Mouse (Mus musculus) lung, embryonic 16.5 days (tissue): ENCODE data around the gene Fstl4. TPM values are rescaled to one million over a fixed set of nuclear protein-coding genes. Genes with fewer than 3 reads are reported as not detected.

Experiments used
- ATAC-seq: fragments of 200-750 bp; cut with Nextera tagmentation; 2 replicates; pipeline ENCODE4 v1.8.0; 2017; ENCODE audit warnings: low read depth, mild to moderate bottlenecking, moderate library complexity
- H3K27ac ChIP-seq: fragments of 300-500 bp; sonication (generic); 2 replicates; pipeline ENCODE4 v1.5.1; 2014; ENCODE audit warnings: mild to moderate bottlenecking, control low read depth, low read length
- H3K27me3 ChIP-seq: fragments of 300-500 bp; sonication (generic); 2 replicates; pipeline ENCODE4 v1.6.1; 2014; ENCODE audit warnings: low read depth, low read length, mixed read lengths; ENCODE audit not compliant: control insufficient read depth, insufficient read depth
- H3K36me3 ChIP-seq: fragments of 300-500 bp; sonication (generic); 2 replicates; pipeline ENCODE4 v1.6.1; 2014; ENCODE audit warnings: low read length; ENCODE audit not compliant: control insufficient read depth, insufficient read depth
- H3K4me1 ChIP-seq: fragments of 300-500 bp; sonication (generic); replicated peaks from 2 replicates; pipeline ENCODE4 v1.6.1; 2014; ENCODE audit warnings: low read length, mixed read lengths; ENCODE audit not compliant: control insufficient read depth, insufficient read depth
- H3K4me2 ChIP-seq: fragments of 300-500 bp; sonication (generic); 2 replicates; pipeline ENCODE4 v1.6.1; 2014; ENCODE audit warnings: low read depth, low read length, control low read depth
- H3K4me3 ChIP-seq: fragments of 300-500 bp; sonication (generic); 2 replicates; pipeline ENCODE4 v1.5.1; 2014; ENCODE audit warnings: mild to moderate bottlenecking, low read length, control low read depth
- H3K9ac ChIP-seq: fragments of 300-500 bp; sonication (generic); 2 replicates; pipeline ENCODE4 v1.6.1; 2014; ENCODE audit warnings: low read length, control low read depth
- H3K9me3 ChIP-seq: fragments of 300-500 bp; sonication (generic); 2 replicates; pipeline ENCODE4 v1.6.1; 2016; ENCODE audit warnings: low read length; ENCODE audit not compliant: control insufficient read depth
- WGBS: fragments of 180-500 bp; shearing (Covaris S2); extraction: QIAGEN DNeasy Blood & Tissue Kit; methylation state at CpG from one replicate; pipeline ENCODE4 v1.1.7; 2014; 5-methylcytosine and 5-hydroxymethylcytosine counted together
- polyA plus RNA-seq: library from polyadenylated mRNA; unstranded; fragments of >200 nt; fragmentation: Nextera tagmentation; extraction: Ambion mirVana; gene quantifications from 2 replicates; pipeline ENCODE4 v1.2.1, GENCODE M21; 2015

Gene Fstl4
- polyA plus RNA-seq, 1 experiment from 2014 or later = 11.3 TPM

- 9% methylated on average over 9 of the region's 9 CpGs for WGBS
- H3K4me3 ChIP-seq = no peak overlapping the region
- peak; percentile 59; the same call in 1 of the 2 replicates for ATAC-seq
- H3K27ac ChIP-seq = no peak overlapping the region
- H3K4me2 ChIP-seq = peak overlapping the region; percentile 30
- H3K9me3 ChIP-seq = no peaks in the 10 kb centered on the region
- H3K4me1 ChIP-seq = peaks cover 3% of the 10 kb centered on the region
- H3K9ac ChIP-seq = no peak overlapping the region
- no peaks in the 10 kb centered on the region for H3K36me3 ChIP-seq
- no peaks in the 10 kb centered on the region for H3K27me3 ChIP-seq
Measured at GRCm38 (mm10) chr11:52739187-52739586, 25.2 kb upstream of the Fstl4 start.

- Histone ChIP-seq H3K4me2 (no peak overlapping the region), H3K4me1 (peaks cover 3% of the 10 kb centered on the region), H3K9me3 (no peaks in the 10 kb centered on the region), H3K27me3 (no peaks in the 10 kb centered on the region), H3K9ac (no peak overlapping the region), H3K4me3 (no peak overlapping the region), H3K36me3 (no peaks in the 10 kb centered on the region), H3K27ac (no peak overlapping the region)
- no peak for ATAC-seq
Measured at GRCm38 (mm10) chr11:52740466-52740865, 24.0 kb upstream of the Fstl4 start.

GRCm38 (mm10) chr11:52743956-52744355 lies 20.5 kb upstream of the Fstl4 start:
- Histone ChIP-seq H3K36me3 (no peaks in the 10 kb centered on the region), H3K4me2 (no peak overlapping the region), H3K4me1 (peaks cover 3% of the 10 kb centered on the region), H3K9me3 (no peaks in the 10 kb centered on the region), H3K9ac (no peak overlapping the region), H3K4me3 (no peak overlapping the region), H3K27me3 (no peaks in the 10 kb centered on the region), H3K27ac (0 out of 2 replicates have a peak overlapping the region, but pooled peaks have one; percentile 22)
- no peak for ATAC-seq

- peak overlapping the region; percentile 25 for H3K27ac ChIP-seq
- no peaks in the 10 kb centered on the region for H3K9me3 ChIP-seq
- H3K4me3 ChIP-seq = no peak overlapping the region
- no peak overlapping the region for H3K9ac ChIP-seq
- H3K4me1 ChIP-seq = no peaks in the 10 kb centered on the region; the same call in 1 of the 2 replicates
- no peaks in the 10 kb centered on the region for H3K36me3 ChIP-seq
- H3K27me3 ChIP-seq = no peaks in the 10 kb centered on the region
- WGBS = 24% methylated on average over 9 of the region's 9 CpGs
- H3K4me2 ChIP-seq = no peak overlapping the region
- ATAC-seq = peak; percentile 60
Measured at GRCm38 (mm10) chr11:52744593-52745450, 19.6 kb upstream of the Fstl4 start.

- Histone ChIP-seq H3K9ac (no peak overlapping the region), H3K9me3 (no peaks in the 10 kb centered on the region), H3K4me1 (no peaks in the 10 kb centered on the region; the same call in 1 of the 2 replicates), H3K27ac (no peak overlapping the region), H3K36me3 (no peaks in the 10 kb centered on the region), H3K4me2 (no peak overlapping the region), H3K27me3 (no peaks in the 10 kb centered on the region), H3K4me3 (no peak overlapping the region)
- WGBS = 82% methylated on average over 7 of the region's 7 CpGs
- no peak for ATAC-seq
Measured at GRCm38 (mm10) chr11:52747206-52747605, 17.2 kb upstream of the Fstl4 start.

GRCm38 (mm10) chr11:52747766-52748456 lies 16.5 kb upstream of the Fstl4 start:
- H3K27me3 ChIP-seq = no peaks in the 10 kb centered on the region
- no peak overlapping the region for H3K9ac ChIP-seq
- WGBS = 43% methylated on average over 6 of the region's 6 CpGs
- H3K9me3 ChIP-seq = no peaks in the 10 kb centered on the region
- H3K36me3 ChIP-seq = no peaks in the 10 kb centered on the region
- no peak overlapping the region for H3K27ac ChIP-seq
- H3K4me1 ChIP-seq = no peaks in the 10 kb centered on the region; the same call in 1 of the 2 replicates
- no peak overlapping the region for H3K4me2 ChIP-seq
- no peak for ATAC-seq
- no peak overlapping the region for H3K4me3 ChIP-seq

- no peak overlapping the region for H3K9ac ChIP-seq
- no peak overlapping the region for H3K4me3 ChIP-seq
- H3K9me3 ChIP-seq = no peaks in the 10 kb centered on the region
- H3K4me1 ChIP-seq = no peaks in the 10 kb centered on the region
- ATAC-seq = no peak
- no peak overlapping the region for H3K27ac ChIP-seq
- H3K4me2 ChIP-seq = no peak overlapping the region
- H3K36me3 ChIP-seq = no peaks in the 10 kb centered on the region
- H3K27me3 ChIP-seq = no peaks in the 10 kb centered on the region
- WGBS = 65% methylated on average over 6 of the region's 6 CpGs
Measured at GRCm38 (mm10) chr11:52749988-52750387, 14.4 kb upstream of the Fstl4 start.

GRCm38 (mm10) chr11:52752524-52752923 lies 11.9 kb upstream of the Fstl4 start:
- Histone ChIP-seq H3K27me3 (no peaks in the 10 kb centered on the region), H3K27ac (no peak overlapping the region), H3K4me2 (no peak overlapping the region), H3K4me3 (no peak overlapping the region), H3K9ac (no peak overlapping the region), H3K9me3 (no peaks in the 10 kb centered on the region), H3K4me1 (no peaks in the 10 kb centered on the region), H3K36me3 (no peaks in the 10 kb centered on the region)
- no peak for ATAC-seq
- WGBS = 79% methylated on average over 12 of the region's 12 CpGs

GRCm38 (mm10) chr11:52753261-52753660 lies 11.2 kb upstream of the Fstl4 start:
- Histone ChIP-seq H3K36me3 (no peaks in the 10 kb centered on the region), H3K9ac (no peak overlapping the region), H3K4me2 (no peak overlapping the region), H3K27ac (no peak overlapping the region), H3K27me3 (no peaks in the 10 kb centered on the region), H3K4me1 (no peaks in the 10 kb centered on the region), H3K9me3 (no peaks in the 10 kb centered on the region), H3K4me3 (no peak overlapping the region)
- WGBS = 53% methylated on average over 4 of the region's 4 CpGs
- no peak for ATAC-seq
